Mouse (Mus musculus) midbrain, embryonic 15.5 days (tissue): ENCODE results near the gene Ppp1r3c. TPM values are rescaled to one million over a fixed set of nuclear protein-coding genes. Genes with fewer than 3 reads are reported as not detected.
A peak's percentile ranks its signal among the peaks of the same experiment; 100 is the strongest.

Source experiments
- ATAC-seq: fragments of 200-750 bp; cut with Nextera tagmentation; replicated peaks from 2 replicates; pipeline ENCODE4 v1.8.0; 2017; ENCODE audit warnings: moderate TSS enrichment
- H3K27ac ChIP-seq: fragments of 300-500 bp; sonication (generic); 2 replicates; pipeline ENCODE4 v1.5.1; 2015; ENCODE audit warnings: mild to moderate bottlenecking, inconsistent platforms
- H3K27me3 ChIP-seq: fragments of 300-500 bp; sonication (generic); replicated peaks from 2 replicates; pipeline ENCODE4 v1.6.1; 2015; ENCODE audit warnings: inconsistent platforms
- H3K36me3 ChIP-seq: fragments of 300-500 bp; sonication (generic); replicated peaks from 2 replicates; pipeline ENCODE4 v1.6.1; 2015; ENCODE audit warnings: inconsistent platforms
- H3K4me1 ChIP-seq: fragments of 300-500 bp; sonication (generic); 2 replicates; pipeline ENCODE4 v1.6.1; 2015; ENCODE audit warnings: inconsistent platforms
- H3K4me2 ChIP-seq: fragments of 300-500 bp; sonication (generic); 2 replicates; pipeline ENCODE4 v1.6.1; 2015; ENCODE audit warnings: inconsistent platforms, mild to moderate bottlenecking, moderate library complexity
- H3K4me3 ChIP-seq: fragments of 300-500 bp; sonication (generic); 2 replicates; pipeline ENCODE4 v1.5.1; 2015; ENCODE audit warnings: mild to moderate bottlenecking, inconsistent platforms
- H3K9ac ChIP-seq: fragments of 300-500 bp; sonication (generic); 2 replicates; pipeline ENCODE4 v1.6.1; 2015; ENCODE audit warnings: mild to moderate bottlenecking, inconsistent platforms
- H3K9me3 ChIP-seq: fragments of 300-500 bp; sonication (generic); 2 replicates; pipeline ENCODE4 v1.6.1; 2016; ENCODE audit warnings: inconsistent platforms
- WGBS: fragments of 180-500 bp; shearing (Covaris S2); methylation state at CpG from one replicate; pipeline ENCODE4 v1.1.7; 2015; ENCODE audit warnings: mixed read lengths; 5-methylcytosine and 5-hydroxymethylcytosine counted together
- polyA plus RNA-seq: library from polyadenylated mRNA; unstranded; fragments of >200 nt; fragmentation: Nextera tagmentation; extraction: Ambion mirVana; gene quantifications from 2 replicates; pipeline ENCODE4 v1.2.1, GENCODE M21; 2015

Gene Ppp1r3c
- polyA plus RNA-seq = 15.6 and 17.3 TPM in 2 replicates

GRCm38 (mm10) chr19:36736537-36736936 is at the start of gene Ppp1r3c:
Gene Ppp1r3c (minus strand): TSS chr19:36736653.
- no peaks in the 10 kb centered on the region for H3K36me3 ChIP-seq
- under 1% methylated on average over 33 of the region's 33 CpGs for WGBS
- H3K27me3 ChIP-seq = no peaks in the 10 kb centered on the region
- peaks cover 8% of the 10 kb centered on the region; the same call in 1 of the 2 replicates for H3K4me1 ChIP-seq
- peak within 1 kb of the TSS; percentile 50 for H3K4me3 ChIP-seq
- H3K27ac ChIP-seq = peak within 1 kb of the TSS; percentile 52
- no peaks in the 10 kb centered on the region for H3K9me3 ChIP-seq
- H3K4me2 ChIP-seq = peak within 1 kb of the TSS; percentile 88
- H3K9ac ChIP-seq = peak within 1 kb of the TSS; percentile 47
- ATAC-seq = peak; percentile 99

- no peak overlapping the region for H3K4me2 ChIP-seq
- H3K4me1 ChIP-seq = no peaks in the 10 kb centered on the region
- no peak; the same call in 1 of the 2 replicates for ATAC-seq
- no peak overlapping the region for H3K27ac ChIP-seq
- H3K9me3 ChIP-seq = no peaks in the 10 kb centered on the region
- H3K27me3 ChIP-seq = no peaks in the 10 kb centered on the region
- H3K4me3 ChIP-seq = no peak overlapping the region
- 88% methylated on average over 6 of the region's 6 CpGs for WGBS
- H3K36me3 ChIP-seq = no peaks in the 10 kb centered on the region
- H3K9ac ChIP-seq = no peak overlapping the region
These were observed 46.7 kb upstream of the Ppp1r3c start for GRCm38 (mm10) chr19:36783179-36783578.

- ATAC-seq = no peak
These were observed 46.1 kb upstream of the Ppp1r3c start for GRCm38 (mm10) chr19:36782591-36782990.

GRCm38 (mm10) chr19:36781996-36782395 is 45.5 kb upstream of the Ppp1r3c start:
- 77% methylated on average over 3 of the region's 3 CpGs for WGBS
- Histone ChIP-seq H3K4me1 (no peaks in the 10 kb centered on the region), H3K9ac (no peak overlapping the region), H3K9me3 (no peaks in the 10 kb centered on the region), H3K4me2 (no peak overlapping the region), H3K27ac (no peak overlapping the region), H3K27me3 (no peaks in the 10 kb centered on the region), H3K36me3 (no peaks in the 10 kb centered on the region), H3K4me3 (no peak overlapping the region)
- ATAC-seq = no peak

More at GRCm38 (mm10) chr19:36782591-36782990, 46.1 kb upstream of the Ppp1r3c start:
- Histone ChIP-seq H3K4me2 (no peak overlapping the region), H3K27me3 (no peaks in the 10 kb centered on the region), H3K9me3 (no peaks in the 10 kb centered on the region), H3K9ac (no peak overlapping the region), H3K4me3 (no peak overlapping the region), H3K36me3 (no peaks in the 10 kb centered on the region), H3K4me1 (no peaks in the 10 kb centered on the region), H3K27ac (no peak overlapping the region)
- WGBS = 57% methylated on average over 3 of the region's 3 CpGs

GRCm38 (mm10) chr19:36780375-36780774 is 43.9 kb upstream of the Ppp1r3c start:
- Histone ChIP-seq H3K9me3 (no peaks in the 10 kb centered on the region), H3K9ac (no peak overlapping the region), H3K4me3 (no peak overlapping the region), H3K27me3 (no peaks in the 10 kb centered on the region), H3K4me2 (no peak overlapping the region), H3K4me1 (no peaks in the 10 kb centered on the region), H3K27ac (no peak overlapping the region), H3K36me3 (no peaks in the 10 kb centered on the region)
- WGBS = 91% methylated on average over 1 of the region's 1 CpGs
- ATAC-seq = no peak

- no peak overlapping the region for H3K27ac ChIP-seq
- H3K4me1 ChIP-seq = no peaks in the 10 kb centered on the region
- H3K9me3 ChIP-seq = no peaks in the 10 kb centered on the region
- no peak overlapping the region for H3K4me3 ChIP-seq
- H3K9ac ChIP-seq = no peak overlapping the region
- no peak overlapping the region for H3K4me2 ChIP-seq
- ATAC-seq = no peak
- 82% methylated on average over 3 of the region's 3 CpGs for WGBS
- H3K36me3 ChIP-seq = no peaks in the 10 kb centered on the region
- no peaks in the 10 kb centered on the region for H3K27me3 ChIP-seq
These were observed 43.3 kb upstream of the Ppp1r3c start for GRCm38 (mm10) chr19:36779765-36780164.

- Histone ChIP-seq H3K27me3 (no peaks in the 10 kb centered on the region), H3K27ac (no peak overlapping the region), H3K4me2 (no peak overlapping the region), H3K9ac (no peak overlapping the region), H3K4me3 (no peak overlapping the region), H3K9me3 (no peaks in the 10 kb centered on the region), H3K4me1 (no peaks in the 10 kb centered on the region), H3K36me3 (no peaks in the 10 kb centered on the region)
- WGBS = 91% methylated on average over 8 of the region's 8 CpGs
- no peak for ATAC-seq
These were observed 39.1 kb upstream of the Ppp1r3c start for GRCm38 (mm10) chr19:36775531-36775930.

- no peak overlapping the region for H3K9ac ChIP-seq
- H3K27me3 ChIP-seq = no peaks in the 10 kb centered on the region
- no peaks in the 10 kb centered on the region for H3K36me3 ChIP-seq
- WGBS = 90% methylated on average over 8 of the region's 8 CpGs
- H3K4me3 ChIP-seq = no peak overlapping the region
- H3K27ac ChIP-seq = no peak overlapping the region
- H3K4me2 ChIP-seq = no peak overlapping the region
- ATAC-seq = no peak
- no peaks in the 10 kb centered on the region for H3K9me3 ChIP-seq
- H3K4me1 ChIP-seq = no peaks in the 10 kb centered on the region
These were observed 37.4 kb upstream of the Ppp1r3c start for GRCm38 (mm10) chr19:36773716-36774459.

- Histone ChIP-seq H3K9ac (no peak overlapping the region), H3K4me2 (no peak overlapping the region), H3K4me3 (no peak overlapping the region), H3K27ac (no peak overlapping the region), H3K36me3 (no peaks in the 10 kb centered on the region), H3K4me1 (no peaks in the 10 kb centered on the region), H3K9me3 (no peaks in the 10 kb centered on the region), H3K27me3 (no peaks in the 10 kb centered on the region)
- WGBS = 88% methylated on average over 8 of the region's 8 CpGs
- no peak for ATAC-seq
These were observed 31.6 kb upstream of the Ppp1r3c start for GRCm38 (mm10) chr19:36768084-36768483.

- H3K36me3 ChIP-seq = no peaks in the 10 kb centered on the region
- H3K27me3 ChIP-seq = no peaks in the 10 kb centered on the region
- H3K27ac ChIP-seq = no peak overlapping the region
- no peaks in the 10 kb centered on the region for H3K4me1 ChIP-seq
- H3K4me2 ChIP-seq = no peak overlapping the region
- ATAC-seq = no peak
- no peak overlapping the region for H3K4me3 ChIP-seq
- WGBS = 88% methylated on average over 5 of the region's 5 CpGs
- no peak overlapping the region for H3K9ac ChIP-seq
- no peaks in the 10 kb centered on the region for H3K9me3 ChIP-seq
These were observed 28.0 kb upstream of the Ppp1r3c start for GRCm38 (mm10) chr19:36764451-36764850.

GRCm38 (mm10) chr19:36748996-36749395 is 12.5 kb upstream of the Ppp1r3c start:
- Histone ChIP-seq H3K36me3 (no peaks in the 10 kb centered on the region), H3K9me3 (no peaks in the 10 kb centered on the region), H3K27ac (no peak overlapping the region), H3K4me1 (no peaks in the 10 kb centered on the region), H3K9ac (no peak overlapping the region), H3K4me3 (no peak overlapping the region), H3K27me3 (no peaks in the 10 kb centered on the region), H3K4me2 (no peak overlapping the region)
- ATAC-seq = no peak

- no peak for ATAC-seq
- no peaks in the 10 kb centered on the region for H3K27me3 ChIP-seq
- H3K36me3 ChIP-seq = no peaks in the 10 kb centered on the region
- no peak overlapping the region for H3K27ac ChIP-seq
- H3K9ac ChIP-seq = no peak overlapping the region
- no peak overlapping the region for H3K4me3 ChIP-seq
- H3K4me1 ChIP-seq = no peaks in the 10 kb centered on the region
- H3K9me3 ChIP-seq = no peaks in the 10 kb centered on the region
- no peak overlapping the region for H3K4me2 ChIP-seq
These were observed 5.9 kb upstream of the Ppp1r3c start for GRCm38 (mm10) chr19:36742331-36742730.

- no peak for ATAC-seq
- WGBS = 59% methylated on average over 7 of the region's 7 CpGs
These were observed 3.2 kb upstream of the Ppp1r3c start for GRCm38 (mm10) chr19:36739566-36740211.

More at GRCm38 (mm10) chr19:36739566-36740211, 3.2 kb upstream of the Ppp1r3c start:
- no peak overlapping the region for H3K4me3 ChIP-seq
- H3K9ac ChIP-seq = no peak overlapping the region
- no peak overlapping the region for H3K4me2 ChIP-seq
- H3K4me1 ChIP-seq = peaks cover 8% of the 10 kb centered on the region; the same call in 1 of the 2 replicates
- H3K9me3 ChIP-seq = no peaks in the 10 kb centered on the region
- no peaks in the 10 kb centered on the region for H3K36me3 ChIP-seq
- no peak overlapping the region for H3K27ac ChIP-seq
- no peaks in the 10 kb centered on the region for H3K27me3 ChIP-seq
